Mouse (Mus musculus) cerebellum, postnatal 36 days (tissue): ENCODE results near the gene Stam2.

ENCODE experiments used
- DNase-seq, 2 experiments: peaks; one replicate each; pipeline ENCODE4 v3.0.0; 2021 to 2022; ENCODE audit warnings: mixed read lengths in 2 of 2

Stam2 gene

GRCm38 (mm10) chr2:52720231-52721025, 21.7 kb downstream of the Stam2 start:
- DNase-seq, result peak in 1 of 2 experiments; percentile 22

GRCm38 (mm10) chr2:52717076-52717475, 25.0 kb downstream of the Stam2 start:
- DNase-seq, result no peak

- DNase-seq, result no peak
Observed at GRCm38 (mm10) chr2:52715538-52715937, 26.5 kb downstream of the Stam2 start.

- no peak for DNase-seq
Observed at GRCm38 (mm10) chr2:52714111-52714510, 28.0 kb downstream of the Stam2 start.

- no peak for DNase-seq
Observed at GRCm38 (mm10) chr2:52710804-52711203, 31.3 kb downstream of the Stam2 start.

- DNase-seq, result no peak
Observed at GRCm38 (mm10) chr2:52709417-52709816, 32.7 kb downstream of the Stam2 start.

- no peak for DNase-seq
Observed at GRCm38 (mm10) chr2:52701368-52702036, 40.6 kb downstream of the Stam2 start.

- DNase-seq, result no peak
Observed at GRCm38 (mm10) chr2:52700352-52700751, 41.7 kb downstream of the Stam2 start.

GRCm38 (mm10) chr2:52694604-52695003, 47.5 kb downstream of the Stam2 start:
- DNase-seq, result no peak

- DNase-seq, result no peak
Observed at GRCm38 (mm10) chr2:52691745-52692144, 50.3 kb downstream of the Stam2 start.

GRCm38 (mm10) chr2:52686601-52687000, 55.5 kb downstream of the Stam2 start:
- DNase-seq, result no peak

- DNase-seq, result no peak
Observed at GRCm38 (mm10) chr2:52677589-52677988, 64.5 kb downstream of the Stam2 start.

- DNase-seq, result peak; percentile 29 to 36
Observed at GRCm38 (mm10) chr2:52676913-52677303, 65.2 kb downstream of the Stam2 start.

GRCm38 (mm10) chr2:52676023-52676912, 65.8 kb downstream of the Stam2 start, which contains the start of gene Cacnb4:
TSS of gene Cacnb4 (minus strand) at chr2:52676831.
- peak; percentile 73 to 79 for DNase-seq

- DNase-seq, result peak; percentile 50 to 59
Observed at GRCm38 (mm10) chr2:52675278-52675987, 66.6 kb downstream of the Stam2 start.

- DNase-seq, result peak; percentile 47 to 61
Observed at GRCm38 (mm10) chr2:52674886-52675277, 67.2 kb downstream of the Stam2 start.

GRCm38 (mm10) chr2:52673172-52673571, 68.9 kb downstream of the Stam2 start:
- no peak for DNase-seq

GRCm38 (mm10) chr2:52670733-52671132, 71.3 kb downstream of the Stam2 start:
- DNase-seq, result peak; percentile 44 to 55

- DNase-seq, result no peak
Observed at GRCm38 (mm10) chr2:52668480-52668879, 73.6 kb downstream of the Stam2 start.

- DNase-seq, result no peak
Observed at GRCm38 (mm10) chr2:52656722-52657121, 85.4 kb downstream of the Stam2 start.

- DNase-seq, result no peak
Observed at GRCm38 (mm10) chr2:52654541-52654940, 87.5 kb downstream of the Stam2 start.

- DNase-seq, result no peak
Observed at GRCm38 (mm10) chr2:52651547-52651946, 90.5 kb downstream of the Stam2 start.
